Mouse (Mus musculus) natural killer cell, adult 2 months (primary cell): ENCODE data around the gene Clta.
"Not testable (repeated sequence)": the region's sequence is repeated elsewhere in the genome, so short reads cannot be mapped to it uniquely, and the experiment has no call there.

Experiments used
- DNase-seq, 2 experiments: peaks; one replicate each; pipeline ENCODE4 v3.0.0; 2022; ENCODE audit warnings: low spot score in 2 of 2

Gene Clta

GRCm38 (mm10) chr4:44024241-44024640, 20.0 kb downstream of the Clta start:
- no peak for DNase-seq

GRCm38 (mm10) chr4:44025570-44025969, 21.3 kb downstream of the Clta start:
- no peak for DNase-seq

- DNase-seq, result no peak
These were observed 24.3 kb downstream of the Clta start for GRCm38 (mm10) chr4:44028303-44029135.

- DNase-seq, result no peak
These were observed 25.4 kb downstream of the Clta start for GRCm38 (mm10) chr4:44029661-44030066.

GRCm38 (mm10) chr4:44031521-44031920, 27.3 kb downstream of the Clta start:
- DNase-seq, result no peak

GRCm38 (mm10) chr4:44036455-44036854, 32.2 kb downstream of the Clta start:
- DNase-seq, result no peak

- no peak for DNase-seq
These were observed 36.5 kb downstream of the Clta start for GRCm38 (mm10) chr4:44040802-44041201.

- no peak for DNase-seq
These were observed 38.2 kb downstream of the Clta start for GRCm38 (mm10) chr4:44042429-44042828.

- DNase-seq, result not testable (repeated sequence)
These were observed 38.9 kb downstream of the Clta start for GRCm38 (mm10) chr4:44043182-44043581.

- peak; percentile 15 to 44 for DNase-seq
These were observed 40.6 kb downstream of the Clta start for GRCm38 (mm10) chr4:44044685-44045356.

- DNase-seq, result no peak
These were observed 41.8 kb downstream of the Clta start for GRCm38 (mm10) chr4:44046066-44046465.

- no peak for DNase-seq
These were observed 45.6 kb downstream of the Clta start for GRCm38 (mm10) chr4:44049812-44050211.

GRCm38 (mm10) chr4:44059674-44060073, 55.4 kb downstream of the Clta start:
- peak in 1 of 2 experiments; percentile 23 for DNase-seq

- DNase-seq, result no peak
These were observed 57.8 kb downstream of the Clta start for GRCm38 (mm10) chr4:44062062-44062461.

- no peak for DNase-seq
These were observed 58.6 kb downstream of the Clta start for GRCm38 (mm10) chr4:44062816-44063215.

- DNase-seq, result peak; percentile 81 to 90
These were observed 61.2 kb downstream of the Clta start for GRCm38 (mm10) chr4:44065355-44066025.

GRCm38 (mm10) chr4:44066891-44067290, 62.6 kb downstream of the Clta start:
- DNase-seq, result no peak

GRCm38 (mm10) chr4:44068736-44069135, 64.5 kb downstream of the Clta start:
- no peak for DNase-seq

- DNase-seq, result no peak
These were observed 65.2 kb downstream of the Clta start for GRCm38 (mm10) chr4:44069411-44069810.

- no peak for DNase-seq
These were observed 66.4 kb downstream of the Clta start for GRCm38 (mm10) chr4:44070641-44071040.

- DNase-seq, result peak; percentile 5 to 7
These were observed 67.5 kb downstream of the Clta start for GRCm38 (mm10) chr4:44071741-44072145.

- DNase-seq, result peak; percentile 79 to 86
These were observed 68.1 kb downstream of the Clta start for GRCm38 (mm10) chr4:44072146-44072872.
